Mouse (Mus musculus) myocyte (in vitro differentiated cells): ENCODE data around the gene Teddm3.
"Not testable (repeated sequence)": the region's sequence is repeated elsewhere in the genome, so short reads cannot be mapped to it uniquely, and the experiment has no call there.

Source experiments
- CEBPB ChIP-seq: IDR thresholded peaks from 2 replicates; pipeline ENCODE4 v1.6.1; 2011; ENCODE audit warnings: mild to moderate bottlenecking, moderate library complexity; ENCODE audit not compliant: poor library complexity, insufficient read depth, severe bottlenecking
- E2F4 ChIP-seq: IDR thresholded peaks from one replicate; pipeline ENCODE4 v1.6.1; 2011; ENCODE audit warnings: mild to moderate bottlenecking, control low read depth, moderate library complexity; ENCODE audit not compliant: insufficient read depth
- MAX ChIP-seq: IDR thresholded peaks from one replicate; pipeline ENCODE4 v1.6.1; 2011; ENCODE audit warnings: low read depth, mild to moderate bottlenecking, control low read depth
- MYOG ChIP-seq, 3 experiments: IDR thresholded peaks; one replicate each; pipeline ENCODE4 v1.6.1; 2011; ENCODE audit warnings: control low read depth in 2 of 3, low read depth in 2 of 3, mild to moderate bottlenecking in 2 of 3; ENCODE audit not compliant: insufficient read length in 2 of 3, control insufficient read depth in 1 of 3, insufficient read depth in 1 of 3
- POLR2A ChIP-seq: IDR thresholded peaks from one replicate; pipeline ENCODE4 v1.6.1; 2011; ENCODE audit warnings: low read depth, mild to moderate bottlenecking, control low read depth, moderate library complexity; ENCODE audit not compliant: insufficient read length
- POLR2AphosphoS2 ChIP-seq: IDR thresholded peaks from one replicate; pipeline ENCODE4 v1.6.1; 2011; ENCODE audit warnings: low read depth, control low read depth; ENCODE audit not compliant: insufficient read length
- REST ChIP-seq: IDR thresholded peaks from one replicate; pipeline ENCODE4 v1.6.1; 2011; ENCODE audit warnings: mild to moderate bottlenecking, control low read depth, moderate library complexity; ENCODE audit not compliant: insufficient read depth, insufficient read length
- SRF ChIP-seq: IDR thresholded peaks from one replicate; pipeline ENCODE4 v1.6.1; 2011; ENCODE audit warnings: low read depth; ENCODE audit not compliant: control insufficient read depth, insufficient read length
- TCF12 ChIP-seq: IDR thresholded peaks from one replicate; pipeline ENCODE4 v1.6.1; 2011; ENCODE audit warnings: mild to moderate bottlenecking, control low read depth; ENCODE audit not compliant: poor library complexity, insufficient read depth, severe bottlenecking
- TCF3 ChIP-seq: IDR thresholded peaks from one replicate; pipeline ENCODE4 v1.6.1; 2011; ENCODE audit warnings: low read depth, control low read depth; ENCODE audit not compliant: insufficient read length
- USF1 ChIP-seq: IDR thresholded peaks from one replicate; pipeline ENCODE4 v1.6.1; 2011; ENCODE audit warnings: low read depth, mild to moderate bottlenecking, control low read depth, moderate library complexity

- TF ChIP-seq REST; CEBPB; POLR2A; USF1; POLR2AphosphoS2; SRF; E2F4; TCF12; MAX; TCF3; MYOG (IDR thresholded peaks at IDR 0.05; ENCODE audit: control insufficient read depth in 1 of 3, insufficient read depth in 1 of 3, insufficient read length in 2 of 3, low read depth in 2 of 3): not testable (repeated sequence)
Measured at GRCm38 (mm10) chr16:21127666-21128065, 26.1 kb downstream of the Teddm3 start.
